Mouse (Mus musculus): ENCODE data around the gene M6pr. TPM values are rescaled to one million over a fixed set of nuclear protein-coding genes. Genes with fewer than 3 reads are reported as not detected.

M6pr gene
- 92.6 and 138 TPM in 2 replicates for polyA plus RNA-seq (2015; fragmentation: Nextera tagmentation; extraction: Ambion mirVana)

GRCm38 (mm10) chr6:122308505-122309393, at the start of gene M6pr:
Gene M6pr, plus strand, starts transcription at chr6:122308720.

GRCm38 (mm10) chr6:122282782-122283181, 25.7 kb upstream of the M6pr start, which contains the start of gene Klrg1:
Gene Klrg1, minus strand, starts transcription at chr6:122282882.

GRCm38 (mm10) chr6:122340349-122341000, 32.0 kb downstream of the M6pr start, which contains the start of gene Phc1:
Gene Phc1, minus strand, starts transcription at chr6:122340561.

Other genes with a start within 250 kb of the M6pr start
- 0.40 TPM in 1 of 2 replicates, not detected in the other for gene Klrg1, start 25.8 kb upstream of the M6pr start, polyA plus RNA-seq (2015; fragmentation: Nextera tagmentation; extraction: Ambion mirVana)
- gene Phc1, start 31.8 kb downstream of the M6pr start, polyA plus RNA-seq (2015; fragmentation: Nextera tagmentation; extraction: Ambion mirVana): 7.1 and 8.4 TPM in 2 replicates
- gene Rimklb, start 190.0 kb downstream of the M6pr start, polyA plus RNA-seq (2015; fragmentation: Nextera tagmentation; extraction: Ambion mirVana): 2.1 and 2.8 TPM in 2 replicates
- 287 and 449 TPM in 2 replicates for gene Mfap5, start 197.1 kb downstream of the M6pr start, polyA plus RNA-seq (2015; fragmentation: Nextera tagmentation; extraction: Ambion mirVana)
- gene Aicda, start 245.1 kb downstream of the M6pr start, polyA plus RNA-seq (2015; fragmentation: Nextera tagmentation; extraction: Ambion mirVana): not detected in 2 replicates